7 mouse cellular contexts compared by ENCODE assay signal in genomic region chr9:45138191-45139032, GRCm38 (mm10). TPM values are rescaled to one million over a fixed set of nuclear protein-coding genes. Genes with fewer than 3 reads are reported as not detected.
DNase-seq lines count a peak whose midpoint lies in the region; ATAC-seq lines count a peak whose summit lies in the region.

Gene Scn4b, plus strand, starts transcription at chr9:45138395.

- peak; percentile 9 to 51 for DNase-seq in urinary bladder, adult 18-20 months (ENCODE audit: low spot score in 2 of 2)
- DNase-seq in urinary bladder, postnatal 4 days (ENCODE audit: low spot score in 2 of 2): no peak
- peak; percentile 53 to 75 for DNase-seq in kidney, postnatal 25 days
- peak; percentile 39 for DNase-seq in lung, postnatal 14 days

- no peaks in the 10 kb centered on the region for H3K9me3 ChIP-seq in embryonic facial prominence, embryonic 12.5 days
- H3K9me3 ChIP-seq in heart, embryonic 13.5 days: no peaks in the 10 kb centered on the region
- no peaks in the 10 kb centered on the region for H3K9me3 ChIP-seq in stomach, embryonic 14.5 days (ENCODE audit: control insufficient read depth, low read depth, low read length)

- no peak within 1 kb of the TSS for H3K27ac ChIP-seq in embryonic facial prominence, embryonic 12.5 days
- H3K27ac ChIP-seq in heart, embryonic 13.5 days (replicated peaks): peak within 1 kb of the TSS; percentile 54; the same call in 1 of the 2 replicates
- no peak within 1 kb of the TSS for H3K27ac ChIP-seq in stomach, embryonic 14.5 days (ENCODE audit: low read length)

- no peaks in the 10 kb centered on the region for H3K36me3 ChIP-seq in embryonic facial prominence, embryonic 12.5 days
- H3K36me3 ChIP-seq in heart, embryonic 13.5 days: no peaks in the 10 kb centered on the region
- no peaks in the 10 kb centered on the region for H3K36me3 ChIP-seq in stomach, embryonic 14.5 days (ENCODE audit: control insufficient read depth, insufficient read depth, low read length)

- WGBS in embryonic facial prominence, embryonic 12.5 days: under 1% methylated on average over 76 of the region's 76 CpGs
- WGBS in heart, embryonic 13.5 days: under 1% methylated on average over 73 of the region's 76 CpGs
- WGBS in stomach, embryonic 14.5 days: under 1% methylated on average over 75 of the region's 76 CpGs

- peak within 1 kb of the TSS; percentile 52 for H3K9ac ChIP-seq in embryonic facial prominence, embryonic 12.5 days
- H3K9ac ChIP-seq in heart, embryonic 13.5 days: peak within 1 kb of the TSS; percentile 70
- peak within 1 kb of the TSS; percentile 18; the same call in 1 of the 2 replicates for H3K9ac ChIP-seq in stomach, embryonic 14.5 days (replicated peaks; ENCODE audit: low read depth, low read length)

- peak within 1 kb of the TSS; percentile 95 for H3K4me2 ChIP-seq in embryonic facial prominence, embryonic 12.5 days (replicated peaks)
- peak within 1 kb of the TSS; percentile 98 for H3K4me2 ChIP-seq in heart, embryonic 13.5 days
- peak within 1 kb of the TSS; percentile 93 for H3K4me2 ChIP-seq in stomach, embryonic 14.5 days (replicated peaks; ENCODE audit: low read depth, low read length)

- H3K4me3 ChIP-seq in embryonic facial prominence, embryonic 12.5 days: peak within 1 kb of the TSS; percentile 52
- peak within 1 kb of the TSS; percentile 64 for H3K4me3 ChIP-seq in heart, embryonic 13.5 days
- H3K4me3 ChIP-seq in stomach, embryonic 14.5 days (ENCODE audit: low read depth, low read length): peak within 1 kb of the TSS; percentile 47

- no peak for ATAC-seq in embryonic facial prominence, embryonic 12.5 days (ENCODE audit: insufficient number of reproducible peaks, insufficient read depth, low FRiP score, low TSS enrichment)
- no peak for ATAC-seq in heart, embryonic 13.5 days (ENCODE audit: extremely low read depth, insufficient number of reproducible peaks, low FRiP score, low TSS enrichment)
- peak; percentile 38; the same call in 1 of the 2 replicates for ATAC-seq in stomach, embryonic 14.5 days (ENCODE audit: insufficient number of reproducible peaks, insufficient read depth, low FRiP score, low read depth)

- peaks cover 28% of the 10 kb centered on the region for H3K4me1 ChIP-seq in embryonic facial prominence, embryonic 12.5 days
- peaks cover 42% of the 10 kb centered on the region for H3K4me1 ChIP-seq in heart, embryonic 13.5 days
- peaks cover 14% of the 10 kb centered on the region; the same call in 1 of the 2 replicates for H3K4me1 ChIP-seq in stomach, embryonic 14.5 days (ENCODE audit: control insufficient read depth, insufficient read depth, low read length)

- peaks cover 91% of the 10 kb centered on the region for H3K27me3 ChIP-seq in embryonic facial prominence, embryonic 12.5 days
- H3K27me3 ChIP-seq in heart, embryonic 13.5 days (replicated peaks): peaks cover 99% of the 10 kb centered on the region
- peaks cover 22% of the 10 kb centered on the region for H3K27me3 ChIP-seq in stomach, embryonic 14.5 days (ENCODE audit: control insufficient read depth, insufficient read depth, low read length)

RNA-seq across cellular contexts. Expression of gene Scn4b, which starts in this region (rescaled TPM):
- polyA plus RNA-seq in embryonic facial prominence, embryonic 12.5 days (2016; fragmentation: Nextera tagmentation; extraction: Ambion mirVana): 0.35 and 0.41 TPM in 2 replicates
- 0.17 and 0.44 TPM in 2 replicates for polyA plus RNA-seq in heart, embryonic 13.5 days (2015; fragmentation: Nextera tagmentation; extraction: Ambion mirVana)
- 0.04 TPM in 1 of 2 replicates, not detected in the other for polyA plus RNA-seq in stomach, embryonic 14.5 days (2014; fragmentation: Nextera tagmentation; extraction: Ambion mirVana)

Comparison
In these comparisons a context has a peak if more than half of its experiments do, and no peak if none do; other contexts are left out.
1. DNase-seq: peak in urinary bladder, adult 18-20 months (2 of 2), kidney, postnatal 25 days (2 of 2) and lung, postnatal 14 days (single experiment); none in urinary bladder, postnatal 4 days (0 of 2).
2. Peak in ATAC-seq, H3K4me3 ChIP-seq, H3K9ac ChIP-seq and H3K4me2 ChIP-seq in stomach, embryonic 14.5 days; RNA of the gene not detected or under 1 TPM.
3. H3K9ac ChIP-seq: peak in every context shown above with its lines; median percentile 70 in heart, embryonic 13.5 days; 52 in embryonic facial prominence, embryonic 12.5 days; 18 in stomach, embryonic 14.5 days.
4. Peak in every context shown above with its lines, with median percentiles within 50 percentile points of each other: H3K4me2 ChIP-seq and H3K4me3 ChIP-seq.